Mouse (Mus musculus) E14TG2a.4 (cell line): ENCODE results near the gene Arl14ep.

Experiments used
- CTCF ChIP-seq: conservative IDR thresholded peaks from 2 replicates; pipeline ENCODE4 v1.5.1; 2014; ENCODE audit warnings: low read length
- POU5F1 ChIP-seq: IDR thresholded peaks from 2 replicates; pipeline ENCODE4 v1.6.1; 2014; ENCODE audit warnings: low read length, borderline replicate concordance

- TF ChIP-seq CTCF: no peak
- no peak for TF ChIP-seq POU5F1
These were observed 18.1 kb downstream of the Arl14ep start for GRCm38 (mm10) chr2:106956146-106956545.
